Mouse (Mus musculus) R1 (cell line): ENCODE results near the gene Vmn1r121.
"Not testable (repeated sequence)": the region's sequence is repeated elsewhere in the genome, so short reads cannot be mapped to it uniquely, and the experiment has no call there.

Source experiments
- DNase-seq: peaks from one replicate; pipeline ENCODE4 v3.0.0-alpha.2; 2018; ENCODE audit warnings: low read depth, low spot score

The Vmn1r121 gene

DNA sequence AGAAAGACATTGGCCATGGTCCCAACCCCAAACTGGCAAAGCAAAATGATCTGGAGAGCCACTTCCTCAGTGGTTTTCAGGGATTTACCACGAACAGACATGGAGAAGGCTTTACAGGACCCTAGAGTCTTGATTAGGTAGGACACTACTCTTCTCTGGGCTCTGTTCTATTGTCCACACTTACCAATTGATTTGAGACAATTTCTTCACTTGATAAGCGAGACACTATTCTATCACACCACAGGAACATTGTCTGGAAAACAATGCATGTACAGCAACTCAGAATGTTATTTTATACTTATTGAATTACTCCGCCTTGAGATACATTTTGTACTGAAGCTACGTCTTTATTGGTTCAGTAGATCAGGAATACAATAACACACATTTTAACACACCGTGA, at the start of gene Vmn1r121:
Vmn1r121 (minus strand) TSS at position 101 of the 400 bp plus-strand sequence.
- not testable (repeated sequence) for DNase-seq

- DNase-seq = not testable (repeated sequence)
Observed at GRCm38 (mm10) chr7:21134028-21134427, 35.7 kb upstream of the Vmn1r121 start, which contains the start of gene Vmn1r122. Gene Vmn1r122 (minus strand): TSS chr7:21134128.

DNA sequence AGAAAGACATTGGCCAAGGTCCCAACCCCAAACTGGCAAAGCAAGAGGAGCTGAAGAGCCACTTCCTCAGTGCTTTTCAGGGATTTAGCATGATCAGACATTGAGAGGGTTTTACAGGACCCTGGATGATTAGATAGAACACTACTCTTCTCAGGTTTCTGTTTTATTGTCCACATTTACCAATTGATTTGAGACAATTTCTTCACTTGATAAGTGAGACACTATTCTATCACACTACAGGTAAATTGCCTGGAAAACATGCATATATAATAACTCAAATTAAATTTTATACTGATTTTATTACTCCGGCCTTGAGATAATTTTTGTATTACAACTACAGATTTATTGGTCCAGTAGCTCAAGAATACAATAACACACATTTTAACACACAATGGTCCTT, 44.6 kb downstream of the Vmn1r121 start, which contains the start of gene Vmn1r120:
Vmn1r120 (minus strand) TSS at position 101 of the 400 bp plus-strand sequence.
- not testable (repeated sequence) for DNase-seq
